Mouse (Mus musculus): ENCODE data around the gene Spsb1.

- TF ChIP-seq POLR2A (IDR thresholded peaks at IDR 0.05; ENCODE audit: borderline replicate concordance, extremely low read depth, low read depth, low read length) = no peak
- no peak for TF ChIP-seq CTCF (IDR thresholded peaks at IDR 0.05; ENCODE audit: insufficient read depth, low read length)
Observed at GRCm38 (mm10) chr4:149983921-149984645, 29.2 kb upstream of the Spsb1 start.

Data from lung, adult 2 months (tissue).